Mouse (Mus musculus): ENCODE results near the gene Gm20683. TPM values are rescaled to one million over a fixed set of nuclear protein-coding genes. Genes with fewer than 3 reads are reported as not detected.
A peak's percentile ranks its signal among the peaks of the same experiment; 100 is the strongest.

Gene Gm20683
- polyA plus RNA-seq, 1 experiment = not detected

DNA sequence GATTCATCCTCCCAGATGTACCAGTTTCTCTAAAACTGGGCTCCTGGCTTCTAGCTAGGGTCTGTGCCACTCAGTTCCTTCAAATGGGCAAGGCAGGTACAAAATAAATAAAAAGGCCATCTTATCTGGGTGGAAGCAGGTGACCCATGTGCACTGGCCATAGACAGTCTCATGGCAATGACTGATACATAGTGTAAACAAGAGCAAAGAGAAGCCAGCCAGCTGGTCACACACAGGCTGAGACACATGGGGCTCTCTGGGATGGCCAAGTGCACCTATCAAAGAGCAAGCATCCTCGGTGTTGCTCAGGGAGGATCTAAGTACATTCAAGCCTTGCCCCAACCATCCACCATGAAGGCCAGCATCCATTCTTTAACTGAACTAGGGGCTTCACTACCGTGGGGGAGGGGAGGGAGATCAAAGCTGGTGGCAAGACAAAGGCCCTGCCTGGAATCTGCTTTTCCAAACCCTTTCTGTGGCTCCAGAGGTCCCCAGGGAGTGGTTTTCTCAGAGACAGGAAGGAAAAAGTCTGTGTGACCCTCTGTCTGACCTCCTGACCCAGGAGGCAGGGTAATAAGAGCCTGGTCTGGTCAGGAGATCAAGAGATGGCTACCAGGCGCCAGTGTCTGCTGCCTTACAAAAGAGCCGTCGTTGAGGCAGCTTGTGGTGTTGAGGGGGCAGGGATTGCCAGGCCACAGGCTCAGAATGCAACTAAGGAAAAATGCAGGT, 39.5 kb upstream of the Gm20683 start:
- 26% methylated on average over 5 of the region's 5 CpGs for WGBS

GRCm38 (mm10) chr17:25880196-25880910, 38.8 kb upstream of the Gm20683 start, which contains the start of gene Wfikkn1:
TSS of gene Wfikkn1 (minus strand) at chr17:25880858.
- 37% methylated on average over 5 of the region's 5 CpGs for WGBS
- Histone ChIP-seq H3K27ac (ENCODE audit: insufficient read depth, low read depth, low read length) (no peak within 1 kb of the TSS), H3K4me1 (ENCODE audit: control insufficient read depth, insufficient read depth, low read length) (peaks cover 27% of the 10 kb centered on the region), H3K4me3 (ENCODE audit: insufficient read depth, low read depth, low read length) (no peak within 1 kb of the TSS)
- TF ChIP-seq POLR2A (IDR thresholded peaks at IDR 0.05; ENCODE audit: insufficient read depth, low read depth, low read length) (no peak), CTCF (IDR thresholded peaks at IDR 0.05; ENCODE audit: insufficient read depth, low read depth, low read length) (no peak)

More for the DNA sequence above, 39.5 kb upstream of the Gm20683 start:
- Histone ChIP-seq H3K4me3 (ENCODE audit: insufficient read depth, low read depth, low read length) (no peak overlapping the region), H3K4me1 (ENCODE audit: control insufficient read depth, insufficient read depth, low read length) (peaks cover 24% of the 10 kb centered on the region), H3K27ac (ENCODE audit: insufficient read depth, low read depth, low read length) (no peak overlapping the region)
- no peak for TF ChIP-seq POLR2A (IDR thresholded peaks at IDR 0.05; ENCODE audit: insufficient read depth, low read depth, low read length)
- no peak for TF ChIP-seq CTCF (IDR thresholded peaks at IDR 0.05; ENCODE audit: insufficient read depth, low read depth, low read length)

GRCm38 (mm10) chr17:25879750-25880149, 38.2 kb upstream of the Gm20683 start:
- Histone ChIP-seq H3K4me1 (ENCODE audit: control insufficient read depth, insufficient read depth, low read length) (peaks cover 27% of the 10 kb centered on the region), H3K4me3 (ENCODE audit: insufficient read depth, low read depth, low read length) (no peak overlapping the region), H3K27ac (ENCODE audit: insufficient read depth, low read depth, low read length) (no peak overlapping the region)
- TF ChIP-seq POLR2A (IDR thresholded peaks at IDR 0.05; ENCODE audit: insufficient read depth, low read depth, low read length) = no peak
- TF ChIP-seq CTCF (IDR thresholded peaks at IDR 0.05; ENCODE audit: insufficient read depth, low read depth, low read length) = no peak
- 73% methylated on average over 8 of the region's 8 CpGs for WGBS

- Histone ChIP-seq H3K27ac (ENCODE audit: insufficient read depth, low read depth, low read length) (no peak overlapping the region), H3K4me3 (ENCODE audit: insufficient read depth, low read depth, low read length) (no peak overlapping the region), H3K4me1 (ENCODE audit: control insufficient read depth, insufficient read depth, low read length) (peaks cover 27% of the 10 kb centered on the region)
- WGBS = 56% methylated on average over 4 of the region's 4 CpGs
- TF ChIP-seq CTCF (IDR thresholded peaks at IDR 0.05; ENCODE audit: insufficient read depth, low read depth, low read length) (no peak), POLR2A (IDR thresholded peaks at IDR 0.05; ENCODE audit: insufficient read depth, low read depth, low read length) (no peak)
These were observed 37.7 kb upstream of the Gm20683 start for GRCm38 (mm10) chr17:25879261-25879660.

GRCm38 (mm10) chr17:25878611-25879180, 37.1 kb upstream of the Gm20683 start:
- WGBS = 90% methylated on average over 19 of the region's 19 CpGs
- H3K27ac ChIP-seq (ENCODE audit: insufficient read depth, low read depth, low read length) = no peak overlapping the region
- no peak overlapping the region for H3K4me3 ChIP-seq (ENCODE audit: insufficient read depth, low read depth, low read length)
- TF ChIP-seq POLR2A (IDR thresholded peaks at IDR 0.05; ENCODE audit: insufficient read depth, low read depth, low read length) (no peak), CTCF (IDR thresholded peaks at IDR 0.05; ENCODE audit: insufficient read depth, low read depth, low read length) (no peak)
- H3K4me1 ChIP-seq (ENCODE audit: control insufficient read depth, insufficient read depth, low read length) = peaks cover 30% of the 10 kb centered on the region

- Histone ChIP-seq H3K4me3 (ENCODE audit: insufficient read depth, low read depth, low read length) (no peak overlapping the region), H3K4me1 (ENCODE audit: control insufficient read depth, insufficient read depth, low read length) (peaks cover 30% of the 10 kb centered on the region), H3K27ac (ENCODE audit: insufficient read depth, low read depth, low read length) (no peak overlapping the region)
- 89% methylated on average over 32 of the region's 32 CpGs for WGBS
- TF ChIP-seq CTCF (IDR thresholded peaks at IDR 0.05; ENCODE audit: insufficient read depth, low read depth, low read length) (no peak), POLR2A (IDR thresholded peaks at IDR 0.05; ENCODE audit: insufficient read depth, low read depth, low read length) (no peak)
These were observed 36.4 kb upstream of the Gm20683 start for GRCm38 (mm10) chr17:25877741-25878610.

DNA sequence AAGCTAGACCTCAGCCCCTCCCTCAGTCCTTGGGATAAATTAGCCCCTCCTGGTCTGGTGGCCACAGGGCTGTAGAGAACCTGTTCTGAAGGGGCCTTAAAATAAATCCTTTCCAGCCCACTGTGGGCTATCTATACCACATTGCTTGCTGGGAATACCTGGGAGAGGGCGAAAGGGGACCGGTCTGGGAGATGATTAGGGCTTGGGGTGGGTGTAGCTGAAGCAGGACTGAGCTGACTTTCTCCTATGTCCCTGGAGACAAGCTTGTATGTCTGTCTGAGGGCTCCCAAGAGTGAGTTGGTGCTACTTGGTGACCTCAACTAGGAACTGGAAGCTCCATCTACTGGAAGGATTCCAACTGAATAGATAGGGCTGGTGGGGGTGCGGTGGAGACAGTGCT, 35.5 kb upstream of the Gm20683 start:
- H3K4me3 ChIP-seq (ENCODE audit: insufficient read depth, low read depth, low read length) = no peak overlapping the region
- peaks cover 30% of the 10 kb centered on the region for H3K4me1 ChIP-seq (ENCODE audit: control insufficient read depth, insufficient read depth, low read length)
- WGBS = 90% methylated on average over 3 of the region's 3 CpGs
- no peak for TF ChIP-seq POLR2A (IDR thresholded peaks at IDR 0.05; ENCODE audit: insufficient read depth, low read depth, low read length)
- no peak for TF ChIP-seq CTCF (IDR thresholded peaks at IDR 0.05; ENCODE audit: insufficient read depth, low read depth, low read length)
- H3K27ac ChIP-seq (ENCODE audit: insufficient read depth, low read depth, low read length) = no peak overlapping the region

- Histone ChIP-seq H3K27ac (ENCODE audit: insufficient read depth, low read depth, low read length) (no peak overlapping the region), H3K4me3 (ENCODE audit: insufficient read depth, low read depth, low read length) (peak overlapping the region; percentile 87), H3K4me1 (ENCODE audit: control insufficient read depth, insufficient read depth, low read length) (peaks cover 30% of the 10 kb centered on the region)
- TF ChIP-seq POLR2A (IDR thresholded peaks at IDR 0.05; ENCODE audit: insufficient read depth, low read depth, low read length) (no peak), CTCF (IDR thresholded peaks at IDR 0.05; ENCODE audit: insufficient read depth, low read depth, low read length) (no peak)
- 67% methylated on average over 10 of the region's 10 CpGs for WGBS
These were observed 34.9 kb upstream of the Gm20683 start for GRCm38 (mm10) chr17:25876347-25876915.
